Comparison of ENCODE assay signal across 17 mouse cellular contexts in the genomic region with DNA sequence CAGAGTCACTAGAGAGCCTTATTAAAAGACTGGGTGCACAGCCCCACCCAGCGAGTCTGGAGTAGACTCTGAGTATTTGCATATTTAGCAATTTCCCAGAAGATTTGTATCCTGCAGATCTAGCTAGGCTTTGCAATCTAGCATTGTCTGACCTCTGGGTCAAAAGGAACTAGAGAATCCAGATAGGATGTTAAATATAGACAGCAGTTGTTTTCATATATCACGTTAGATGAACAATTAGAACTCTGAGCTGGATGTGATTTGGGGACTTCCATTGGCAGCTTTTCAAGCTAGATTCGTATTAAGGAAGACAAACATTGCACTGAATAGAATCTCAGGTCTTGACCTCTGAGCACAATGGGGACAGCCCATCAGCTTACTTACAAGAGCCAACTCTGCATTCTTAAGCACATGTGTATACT.
DNase-seq lines count a peak whose midpoint lies in the region; ATAC-seq and TF ChIP-seq lines count a peak whose summit lies in the region.
"Had no signal": no experiment of that assay in that cellular context is flagged by ENCODE, and none has a peak within 500 bp of the region (broad histone marks: within the 10 kb centered on the region; RNA-seq: fewer than 3 reads in every experiment).

No protein-coding gene starts in this region.

- 55% methylated on average over 3 of the region's 3 CpGs for WGBS in heart, embryonic 11.5 days (ENCODE audit: insufficient replicate concordance)
- 50% methylated on average over 3 of the region's 3 CpGs for WGBS in kidney, postnatal 0 days
- WGBS in lung, postnatal 0 days, result 21% methylated on average over 3 of the region's 3 CpGs

- no peak overlapping the region for H3K4me2 ChIP-seq in heart, embryonic 11.5 days
- H3K4me2 ChIP-seq in kidney, postnatal 0 days (ENCODE audit: low read length), result no peak overlapping the region
- no peak overlapping the region for H3K4me2 ChIP-seq in lung, postnatal 0 days (replicated peaks; ENCODE audit: low read depth, low read length)
- H3K4me2 ChIP-seq: intestine, embryonic 15.5 days; liver, embryonic 11.5 days had no signal

- intact Hi-C loops in left cerebral cortex, postnatal 10 days (cut with DNase I), result no loop called here

- H3K9ac ChIP-seq in heart, embryonic 11.5 days (ENCODE audit: low read depth, low read length), result no peak overlapping the region
- H3K9ac ChIP-seq in kidney, postnatal 0 days (ENCODE audit: low read depth, low read length), result no peak overlapping the region
- H3K9ac ChIP-seq in lung, postnatal 0 days (replicated peaks; ENCODE audit: low read depth), result no peak overlapping the region
- H3K9ac ChIP-seq: intestine, embryonic 15.5 days had no signal

- TF ChIP-seq EP300 in lung, postnatal 0 days (IDR thresholded peaks at IDR 0.05), result peak; percentile 70

- no peak overlapping the region for H3K27ac ChIP-seq in heart, embryonic 11.5 days (ENCODE audit: low read depth, low read length)
- no peak overlapping the region for H3K27ac ChIP-seq in kidney, postnatal 0 days
- no peak overlapping the region for H3K27ac ChIP-seq in lung, postnatal 0 days (ENCODE audit: low read length)
- H3K27ac ChIP-seq: forebrain, embryonic 10.5 days; intestine, embryonic 15.5 days; left cerebral cortex, adult 2 months had no signal

- DNase-seq in heart, adult 11 months, result peak; percentile 95
- DNase-seq in adipocyte (ENCODE audit: low spot score), result peak; percentile 33
- DNase-seq in kidney, postnatal 0 days (ENCODE audit: low spot score), result peak; percentile 50
- peak; percentile 46 for DNase-seq in lung, postnatal 0 days (ENCODE audit: low spot score)
- DNase-seq in left cerebral cortex, postnatal 10 days (ENCODE audit: extremely low spot score in 1 of 2, low spot score in 2 of 2), result no peak
- DNase-seq in urinary bladder, adult 2 months (ENCODE audit: low spot score), result no peak
- DNase-seq in left cerebral cortex, adult 9 months (ENCODE audit: low spot score in 2 of 2), result no peak
- DNase-seq: B cell, adult 2 months; cerebellum, adult 2 months; gastrocnemius, postnatal 10 days; thymus, adult 2 months had no signal

- ATAC-seq in heart, embryonic 11.5 days (replicated peaks; ENCODE audit: insufficient number of reproducible peaks, low FRiP score, low TSS enrichment), result no peak
- ATAC-seq in kidney, postnatal 0 days (replicated peaks; ENCODE audit: low FRiP score, low read depth), result no peak
- peak; percentile 73 for ATAC-seq in lung, postnatal 0 days
- ATAC-seq: intestine, embryonic 15.5 days had no signal

- H3K4me3 ChIP-seq in heart, embryonic 11.5 days (ENCODE audit: low read depth, low read length), result no peak overlapping the region
- no peak overlapping the region for H3K4me3 ChIP-seq in kidney, postnatal 0 days (replicated peaks; ENCODE audit: low read depth, low read length)
- H3K4me3 ChIP-seq in lung, postnatal 0 days (ENCODE audit: low read depth, low read length), result no peak overlapping the region
- H3K4me3 ChIP-seq: forebrain, embryonic 10.5 days; intestine, embryonic 15.5 days; left cerebral cortex, adult 2 months had no signal

- H3K27me3 ChIP-seq in heart, embryonic 11.5 days (ENCODE audit: control insufficient read depth, insufficient read depth, low read length), result no peaks in the 10 kb centered on the region
- no peaks in the 10 kb centered on the region for H3K27me3 ChIP-seq in kidney, postnatal 0 days (ENCODE audit: insufficient read depth, low read length)
- H3K27me3 ChIP-seq in lung, postnatal 0 days (replicated peaks; ENCODE audit: insufficient read depth, low read length), result no peaks in the 10 kb centered on the region
- H3K27me3 ChIP-seq: intestine, embryonic 15.5 days had no signal

- no peaks in the 10 kb centered on the region for H3K36me3 ChIP-seq in heart, embryonic 11.5 days (ENCODE audit: control insufficient read depth, insufficient read depth, low read length)
- no peaks in the 10 kb centered on the region for H3K36me3 ChIP-seq in kidney, postnatal 0 days (ENCODE audit: insufficient read depth, low read length)
- H3K36me3 ChIP-seq in lung, postnatal 0 days (ENCODE audit: insufficient read depth, low read length), result no peaks in the 10 kb centered on the region
- H3K36me3 ChIP-seq: forebrain, embryonic 10.5 days; G1E; intestine, embryonic 15.5 days had no signal

- 0 out of 2 replicates have a peak, but pooled peaks have one; percentile 26 for TF ChIP-seq CTCF in kidney, postnatal 0 days (IDR thresholded peaks at IDR 0.05; ENCODE audit: low read depth)
- peak; percentile 31 for TF ChIP-seq CTCF in lung, postnatal 0 days (IDR thresholded peaks at IDR 0.05)

- H3K4me1 ChIP-seq in heart, embryonic 11.5 days (ENCODE audit: control insufficient read depth, insufficient read depth, low read length), result no peaks in the 10 kb centered on the region
- no peaks in the 10 kb centered on the region for H3K4me1 ChIP-seq in kidney, postnatal 0 days (replicated peaks; ENCODE audit: insufficient read depth, low read length)
- H3K4me1 ChIP-seq in lung, postnatal 0 days (ENCODE audit: insufficient read depth, low read depth, low read length), result 0 out of 2 replicates have a peak, but pooled peaks cover 5% of the 10 kb centered on the region
- H3K4me1 ChIP-seq: forebrain, embryonic 10.5 days; intestine, embryonic 15.5 days had no signal

- no peaks in the 10 kb centered on the region for H3K9me3 ChIP-seq in heart, embryonic 11.5 days (replicated peaks; ENCODE audit: control insufficient read depth, low read length)
- H3K9me3 ChIP-seq in kidney, postnatal 0 days (replicated peaks; ENCODE audit: low read length), result no peaks in the 10 kb centered on the region
- H3K9me3 ChIP-seq in lung, postnatal 0 days (ENCODE audit: low read length), result no peaks in the 10 kb centered on the region
- H3K9me3 ChIP-seq: forebrain, embryonic 10.5 days; G1E; intestine, embryonic 15.5 days had no signal

Comparison
In these comparisons a context has a peak if more than half of its experiments do, and no peak if none do; other contexts are left out.
1. DNase-seq: peak in heart, adult 11 months (single experiment), adipocyte (single experiment), kidney, postnatal 0 days (single experiment) and lung, postnatal 0 days (single experiment); none in left cerebral cortex, postnatal 10 days (0 of 2), urinary bladder, adult 2 months (single experiment) and left cerebral cortex, adult 9 months (0 of 2).